ENCODE assay signal across 22 mouse cellular contexts in genomic region chr14:43879966-43880545, GRCm38 (mm10). TPM values are rescaled to one million over a fixed set of nuclear protein-coding genes. Genes with fewer than 3 reads are reported as not detected.
DNase-seq lines count a peak whose midpoint lies in the region; ATAC-seq and TF ChIP-seq lines count a peak whose summit lies in the region.
"Not testable (repeated sequence)": the region's sequence is repeated elsewhere in the genome, so short reads cannot be mapped to it uniquely, and the experiment has no call there.
"Had no signal": no experiment of that assay in that cellular context is flagged by ENCODE, and none has a peak within 500 bp of the region (broad histone marks: within the 10 kb centered on the region; RNA-seq: fewer than 3 reads in every experiment).

No protein-coding gene starts in this region.

- not testable (repeated sequence) for H3K9ac ChIP-seq in liver, embryonic 11.5 days (ENCODE audit: low read depth, low read length); liver, embryonic 13.5 days; liver, embryonic 15.5 days; liver, postnatal 0 days (replicated peaks)

- not testable (repeated sequence) for H3K27ac ChIP-seq in liver, embryonic 11.5 days (ENCODE audit: low read depth, low read length); liver, embryonic 13.5 days; liver, embryonic 15.5 days (replicated peaks); liver, postnatal 0 days (ENCODE audit: low read depth)

- not testable (repeated sequence) for TF ChIP-seq CTCF in liver, postnatal 0 days (IDR thresholded peaks at IDR 0.05; ENCODE audit: low read depth)

- not testable (repeated sequence) for DNase-seq in liver, embryonic 11.5 days (ENCODE audit: low spot score); liver, postnatal 0 days
- DNase-seq in liver, embryonic 13.5 days: peak; percentile 6

- H3K36me3 ChIP-seq in liver, embryonic 11.5 days (ENCODE audit: control insufficient read depth, insufficient read depth, low read length); liver, embryonic 13.5 days; liver, embryonic 15.5 days (replicated peaks); liver, postnatal 0 days (replicated peaks; ENCODE audit: insufficient read depth, low read length): not testable (repeated sequence)

- not testable (repeated sequence) for H3K4me2 ChIP-seq in liver, embryonic 11.5 days; liver, embryonic 13.5 days; liver, embryonic 15.5 days; liver, postnatal 0 days (ENCODE audit: low read depth, low read length)

- not testable (repeated sequence) for H3K27me3 ChIP-seq in liver, embryonic 11.5 days (replicated peaks; ENCODE audit: control insufficient read depth, insufficient read depth, low read length); liver, embryonic 13.5 days; liver, embryonic 15.5 days; liver, postnatal 0 days (ENCODE audit: insufficient read depth, low read length)

- peak; percentile 83 for TF ChIP-seq EP300 in liver, postnatal 0 days (IDR thresholded peaks at IDR 0.05; ENCODE audit: low read depth)

- H3K4me3 ChIP-seq in liver, embryonic 11.5 days (ENCODE audit: low read depth, low read length); liver, embryonic 13.5 days (replicated peaks); liver, embryonic 15.5 days (replicated peaks); liver, postnatal 0 days (ENCODE audit: low read depth, low read length): not testable (repeated sequence)

- not testable (repeated sequence) for H3K9me3 ChIP-seq in liver, embryonic 11.5 days (ENCODE audit: control insufficient read depth, low read length); liver, embryonic 13.5 days (replicated peaks); liver, embryonic 15.5 days (replicated peaks); liver, postnatal 0 days (ENCODE audit: low read length)

- H3K4me1 ChIP-seq in liver, embryonic 11.5 days (replicated peaks; ENCODE audit: control insufficient read depth, insufficient read depth, low read length); liver, embryonic 13.5 days (replicated peaks); liver, embryonic 15.5 days (replicated peaks); liver, postnatal 0 days (ENCODE audit: insufficient read depth): not testable (repeated sequence)

- 51% methylated on average over 5 of the region's 5 CpGs for WGBS in liver, embryonic 11.5 days
- 19% methylated on average over 5 of the region's 5 CpGs for WGBS in liver, embryonic 13.5 days (ENCODE audit: insufficient replicate concordance)
- 27% methylated on average over 5 of the region's 5 CpGs for WGBS in liver, embryonic 15.5 days (ENCODE audit: insufficient replicate concordance)
- 55% methylated on average over 5 of the region's 5 CpGs for WGBS in liver, postnatal 0 days (ENCODE audit: insufficient replicate concordance)

- peak; percentile 77 for ATAC-seq in liver, embryonic 11.5 days (replicated peaks; ENCODE audit: low FRiP score)
- ATAC-seq in liver, embryonic 13.5 days (ENCODE audit: low read depth): peak; percentile 82
- peak; percentile 68 for ATAC-seq in liver, embryonic 15.5 days (ENCODE audit: insufficient read depth)
- ATAC-seq in liver, postnatal 0 days: peak; percentile 15; the same call in 1 of the 2 replicates
- peak; percentile 75 for ATAC-seq in megakaryocyte-erythroid progenitor cell, adult 5-6 weeks (replicated peaks; ENCODE audit: low FRiP score, low TSS enrichment, poor library complexity, severe bottlenecking)

RNA-seq across cellular contexts. Expression of gene Ear1, which starts 4.7 kb away (rescaled TPM):
- 4.4 and 10.1 TPM in 2 replicates for polyA plus RNA-seq in liver, embryonic 11.5 days (2014; fragmentation: Nextera tagmentation; extraction: Ambion mirVana)
- 9.1 and 12.0 TPM in 2 replicates for polyA plus RNA-seq in liver, embryonic 13.5 days (2015; fragmentation: Nextera tagmentation; extraction: Ambion mirVana)
- 7.1 and 12.1 TPM in 2 replicates for polyA plus RNA-seq in liver, embryonic 15.5 days (2015; fragmentation: Nextera tagmentation; extraction: Ambion mirVana)
- polyA plus RNA-seq in liver, postnatal 0 days (2015; fragmentation: Nextera tagmentation; extraction: Ambion mirVana): 2.6 and 5.0 TPM in 2 replicates
- not detected in 2 replicates for total RNA-seq in megakaryocyte-erythroid progenitor cell, adult 5-6 weeks (2014; fragmentation: Nextera tagmentation)
- total RNA-seq in megakaryocyte-erythroid progenitor cell, adult 5-6 weeks (2017): not detected in 2 replicates
- total RNA-seq: adrenal gland, adult 18-20 months; adrenal gland, adult 8-10 months; adrenal gland, postnatal 36 days; ES-E14; forebrain, postnatal 0 days had no signal
- polyA plus RNA-seq: activated CD4-positive, CD25-positive, alpha-beta regulatory T cell, adult 4 months; C2C12; cerebellum, adult 2 months; cortical plate, adult 2 months; embryonic facial prominence, embryonic 10.5 days; embryonic facial prominence, embryonic 12.5 days; embryonic facial prominence, embryonic 14.5 days; forebrain, embryonic 11.5 days; forebrain, embryonic 13.5 days; forebrain, embryonic 15.5 days; forebrain, postnatal 0 days; Patski had no signal

RNA-seq across cellular contexts. Expression of gene Ear10, which starts 43.3 kb away (rescaled TPM):
- not detected in 2 replicates for polyA plus RNA-seq in liver, embryonic 11.5 days (2014; fragmentation: Nextera tagmentation; extraction: Ambion mirVana)
- polyA plus RNA-seq in liver, embryonic 13.5 days (2015; fragmentation: Nextera tagmentation; extraction: Ambion mirVana): not detected in 2 replicates
- not detected in 2 replicates for polyA plus RNA-seq in liver, embryonic 15.5 days (2015; fragmentation: Nextera tagmentation; extraction: Ambion mirVana)
- polyA plus RNA-seq in liver, postnatal 0 days (2015; fragmentation: Nextera tagmentation; extraction: Ambion mirVana): not detected in 2 replicates
- total RNA-seq in megakaryocyte-erythroid progenitor cell, adult 5-6 weeks (2014; fragmentation: Nextera tagmentation): not detected in 2 replicates
- not detected in 2 replicates for total RNA-seq in megakaryocyte-erythroid progenitor cell, adult 5-6 weeks (2017)
- total RNA-seq: adrenal gland, adult 18-20 months; adrenal gland, adult 8-10 months; adrenal gland, postnatal 14 days; adrenal gland, postnatal 36 days; ES-E14; forebrain, postnatal 0 days had no signal
- polyA plus RNA-seq: activated CD4-positive, CD25-positive, alpha-beta regulatory T cell, adult 4 months; C2C12; cerebellum, adult 2 months; cortical plate, adult 2 months; embryonic facial prominence, embryonic 10.5 days; embryonic facial prominence, embryonic 12.5 days; embryonic facial prominence, embryonic 14.5 days; forebrain, embryonic 11.5 days; forebrain, embryonic 13.5 days; forebrain, embryonic 15.5 days; forebrain, postnatal 0 days; Patski had no signal

RNA-seq across cellular contexts. Expression of gene Gm8113, which starts 45.1 kb away (rescaled TPM):
- polyA plus RNA-seq in liver, embryonic 11.5 days (2014; fragmentation: Nextera tagmentation; extraction: Ambion mirVana): 24.1 and 25.5 TPM in 2 replicates
- polyA plus RNA-seq in liver, embryonic 13.5 days (2015; fragmentation: Nextera tagmentation; extraction: Ambion mirVana): 9.1 and 11.2 TPM in 2 replicates
- polyA plus RNA-seq in liver, embryonic 15.5 days (2015; fragmentation: Nextera tagmentation; extraction: Ambion mirVana): 5.6 and 6.7 TPM in 2 replicates
- polyA plus RNA-seq in liver, postnatal 0 days (2015; fragmentation: Nextera tagmentation; extraction: Ambion mirVana): 2.7 TPM in 2 replicates
- 9.8 and 13.6 TPM in 2 replicates for total RNA-seq in megakaryocyte-erythroid progenitor cell, adult 5-6 weeks (2014; fragmentation: Nextera tagmentation)
- 5.1 and 5.2 TPM in 2 replicates for total RNA-seq in megakaryocyte-erythroid progenitor cell, adult 5-6 weeks (2017)

Comparison
In these comparisons a context has a peak if more than half of its experiments do, and no peak if none do; other contexts are left out.
1. ATAC-seq: peak in every context shown above with its lines; median percentile 82 in liver, embryonic 13.5 days; 77 in liver, embryonic 11.5 days; 75 in megakaryocyte-erythroid progenitor cell, adult 5-6 weeks; 68 in liver, embryonic 15.5 days; 15 in liver, postnatal 0 days.